Mouse (Mus musculus): Measurements from ENCODE around the gene Hira. TPM values are rescaled to one million over a fixed set of nuclear protein-coding genes. Genes with fewer than 3 reads are reported as not detected.
"Not testable (repeated sequence)": the region's sequence is repeated elsewhere in the genome, so short reads cannot be mapped to it uniquely, and the experiment has no call there.

Gene Hira
- total RNA-seq (2021) = 10 to 100 TPM; 19.0 to 20.2 TPM
- long read RNA-seq, experiment 1, partial matches to known transcripts = 3 of 3 reads
- long read RNA-seq, experiment 1, other reads (novel, unspliced or antisense) = 0 of 3 reads
- long read RNA-seq, experiment 2, partial matches to known transcripts = 2 of 2 reads
- long read RNA-seq, experiment 2, other reads (novel, unspliced or antisense) = 0 of 2 reads

- peak; percentile 96 for DNase-seq
Measured at GRCm38 (mm10) chr16:18876442-18877308, at the start of gene Hira, which contains the start of gene Mrpl40. TSS of gene Hira (plus strand) at chr16:18877037. TSS of gene Mrpl40 (minus strand) at chr16:18876862.

DNA sequence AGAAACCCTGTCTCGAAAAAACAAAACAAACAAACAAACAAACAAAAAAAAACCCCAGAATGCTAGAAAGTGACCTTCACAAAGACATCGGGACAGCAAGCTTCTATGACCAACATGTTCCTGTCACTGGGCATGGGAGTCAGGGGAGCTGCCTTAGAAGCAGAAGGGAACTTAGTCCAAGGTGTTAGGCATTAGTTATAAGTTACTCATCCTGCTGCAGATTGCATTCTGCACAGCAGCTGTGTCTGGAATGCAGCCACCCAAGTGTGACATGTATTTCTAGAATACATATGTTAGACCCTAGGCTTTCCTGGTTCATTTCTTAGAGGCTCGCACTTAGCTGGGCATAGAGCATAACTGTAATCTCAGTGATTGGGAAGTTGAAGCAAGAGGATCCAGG lies 48.2 kb upstream of the Hira start:
- DNase-seq = no peak

DNA sequence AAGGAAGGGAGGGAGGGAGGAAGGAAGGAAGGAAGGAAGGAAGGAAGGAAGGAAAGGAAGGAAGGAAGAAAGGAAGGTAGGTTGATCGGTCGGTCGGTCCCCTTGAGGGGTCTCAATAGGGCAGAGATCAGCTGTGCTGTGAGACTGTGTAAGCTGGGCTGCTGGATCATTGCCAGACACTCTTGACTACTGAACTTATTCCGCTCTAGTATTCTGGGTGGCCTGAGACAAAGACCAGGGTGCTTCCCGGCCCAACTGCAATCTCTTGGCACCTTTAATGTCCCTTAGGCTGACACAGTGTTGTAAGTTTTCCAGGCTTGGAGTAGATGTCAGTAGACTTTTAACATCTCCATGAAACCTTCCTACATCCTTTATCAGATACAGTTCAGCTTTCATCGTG lies 47.7 kb upstream of the Hira start:
- no peak for DNase-seq

DNA sequence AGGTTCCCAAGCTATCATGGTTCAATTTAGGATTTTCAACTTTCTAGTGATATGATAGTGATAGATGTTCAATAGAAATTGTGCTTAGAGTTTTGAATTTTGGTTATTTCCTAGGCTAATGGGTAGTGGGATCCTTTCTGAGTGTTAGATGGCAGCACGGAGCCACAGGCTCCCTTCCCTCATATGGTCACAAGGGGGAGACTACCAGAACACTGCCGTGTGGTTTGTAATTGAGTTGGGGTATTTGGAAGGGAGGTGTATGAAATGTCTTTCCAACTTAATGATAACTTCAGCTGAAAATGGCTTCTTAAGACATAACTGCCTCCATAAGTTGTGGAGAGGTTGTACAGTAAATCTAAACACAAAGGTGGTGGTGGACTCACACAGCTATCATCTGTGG lies 43.4 kb upstream of the Hira start:
- no peak for DNase-seq

DNA sequence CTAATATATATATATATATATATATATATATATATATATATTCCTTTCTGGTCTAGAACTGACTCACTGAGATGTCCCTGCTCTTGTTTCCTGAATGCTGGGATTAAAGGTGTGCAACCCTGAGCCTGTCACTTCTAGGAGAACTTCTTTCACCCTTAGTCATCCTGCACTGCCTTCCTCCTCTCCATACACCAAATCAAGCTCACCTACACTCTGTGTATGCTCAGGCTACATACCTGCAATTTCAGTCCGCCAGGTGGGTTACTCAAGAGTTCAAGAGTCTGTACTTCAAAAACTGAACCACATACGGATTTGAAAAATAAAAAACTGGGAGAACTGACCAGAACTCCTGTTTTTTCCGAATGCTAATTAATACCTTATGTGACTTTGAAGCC lies 40.8 kb upstream of the Hira start:
- no peak for DNase-seq

DNA sequence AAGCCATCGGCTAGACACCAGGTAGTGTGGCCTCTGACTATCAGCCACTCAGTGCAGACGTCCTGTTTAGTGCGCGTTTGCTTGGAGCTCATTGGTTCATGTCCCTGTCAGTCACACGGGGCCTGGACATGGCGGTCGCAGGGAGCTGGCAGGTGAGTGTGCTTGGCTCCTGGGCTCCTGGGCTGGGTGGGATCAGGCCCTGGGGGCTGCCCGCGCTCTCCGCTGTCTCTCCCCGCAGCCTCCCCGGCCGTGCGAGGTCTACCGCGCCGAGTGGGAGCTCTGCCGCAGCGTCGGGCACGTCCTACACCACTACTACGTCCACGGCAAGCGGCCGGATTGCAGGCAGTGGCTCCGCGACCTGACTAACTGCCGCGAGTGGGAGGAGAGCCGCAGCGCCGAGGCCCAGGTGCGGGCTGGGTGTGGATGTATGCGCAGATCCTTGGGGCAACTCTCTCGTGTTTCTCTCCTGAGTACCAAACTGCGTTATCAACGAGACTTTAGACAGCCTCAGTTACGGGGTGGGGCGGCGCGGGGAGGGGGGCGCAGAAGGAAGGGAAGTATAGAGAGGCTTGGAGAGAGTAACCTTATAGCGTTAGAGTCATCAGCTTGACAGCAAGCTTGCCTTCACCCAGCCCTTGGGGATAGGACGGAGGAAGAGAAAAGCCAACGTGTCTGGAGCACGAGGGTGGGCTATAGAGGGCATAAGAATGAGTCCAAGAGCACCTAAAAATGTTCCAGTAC lies 40.2 kb upstream of the Hira start, which contains the start of the genes 2510002D24Rik and Gm28539:
2510002D24Rik (plus strand) TSS at position 111 of the 741 bp plus-strand sequence.
Gm28539 (plus strand) TSS at position 117 of the 741 bp plus-strand sequence.
- peak; percentile 91 for DNase-seq

GRCm38 (mm10) chr16:18838346-18838745 lies 38.5 kb upstream of the Hira start:
- DNase-seq = no peak

GRCm38 (mm10) chr16:18846301-18846820 lies 30.5 kb upstream of the Hira start:
- DNase-seq = no peak

- not testable (repeated sequence) for DNase-seq
Measured at GRCm38 (mm10) chr16:18849521-18850190, 27.2 kb upstream of the Hira start.

DNA sequence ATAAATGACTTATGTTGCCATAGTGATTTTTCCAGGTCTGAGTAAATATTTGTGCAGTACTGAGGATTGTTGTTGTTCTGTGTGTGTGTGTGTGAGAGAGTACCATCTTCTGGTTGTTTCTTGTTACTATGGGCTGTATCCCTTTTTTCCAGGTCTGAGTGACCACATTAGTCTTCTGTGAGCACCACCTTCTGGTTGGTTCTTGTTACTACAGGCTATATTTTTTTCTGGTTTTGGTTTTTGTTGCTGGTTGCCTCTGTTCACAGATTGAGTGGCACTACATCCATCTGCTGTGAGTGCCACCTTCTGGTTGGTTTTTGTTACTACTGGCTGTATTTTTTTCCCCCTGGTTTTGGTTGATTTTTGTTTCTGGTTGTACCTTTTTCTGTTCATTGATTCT lies 18.3 kb upstream of the Hira start:
- no peak for DNase-seq

- DNase-seq = peak; percentile 61
Measured at GRCm38 (mm10) chr16:18860186-18860585, 16.7 kb upstream of the Hira start.

DNA sequence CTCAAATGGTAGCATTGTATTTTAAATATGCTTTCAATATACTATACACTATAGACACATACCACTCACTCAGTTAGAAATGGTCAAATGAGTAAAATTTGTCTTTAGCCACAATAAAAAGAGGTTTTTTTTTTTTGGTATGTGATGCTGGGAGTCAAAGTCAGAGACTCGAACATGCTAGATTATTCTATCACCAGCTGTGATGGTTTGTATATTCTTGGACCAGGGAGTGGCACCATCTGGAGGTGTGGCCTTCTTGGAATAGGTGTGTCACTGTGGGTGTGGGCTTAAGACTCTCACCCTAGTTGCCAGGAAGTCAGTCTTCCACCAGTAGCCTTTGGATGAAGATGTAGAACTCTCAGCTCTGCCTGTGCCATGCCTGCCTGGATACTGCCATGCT lies 6.3 kb upstream of the Hira start:
- not testable (repeated sequence) for DNase-seq

DNA sequence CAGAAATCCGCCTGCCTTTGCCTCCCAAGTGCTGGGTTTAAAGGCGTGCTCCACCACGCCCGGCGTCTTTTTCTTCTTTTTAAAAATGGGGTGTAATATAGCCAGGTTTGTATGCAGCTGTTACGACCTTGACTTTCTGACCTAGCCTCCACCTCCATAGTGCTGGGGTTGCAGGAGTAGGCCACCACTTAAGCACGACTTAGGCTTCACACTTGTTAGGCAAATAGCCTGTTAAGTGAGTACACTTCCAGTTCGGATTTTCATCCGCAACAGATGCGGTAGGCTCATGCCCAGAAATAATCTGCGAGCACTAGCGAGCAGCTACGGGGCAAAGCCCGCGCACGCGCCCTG lies 771 bp upstream of the Hira start:
- no peak for DNase-seq

- DNase-seq = peak; percentile 27
Measured at GRCm38 (mm10) chr16:18877386-18878090, 701 bp downstream of the Hira start.

DNA sequence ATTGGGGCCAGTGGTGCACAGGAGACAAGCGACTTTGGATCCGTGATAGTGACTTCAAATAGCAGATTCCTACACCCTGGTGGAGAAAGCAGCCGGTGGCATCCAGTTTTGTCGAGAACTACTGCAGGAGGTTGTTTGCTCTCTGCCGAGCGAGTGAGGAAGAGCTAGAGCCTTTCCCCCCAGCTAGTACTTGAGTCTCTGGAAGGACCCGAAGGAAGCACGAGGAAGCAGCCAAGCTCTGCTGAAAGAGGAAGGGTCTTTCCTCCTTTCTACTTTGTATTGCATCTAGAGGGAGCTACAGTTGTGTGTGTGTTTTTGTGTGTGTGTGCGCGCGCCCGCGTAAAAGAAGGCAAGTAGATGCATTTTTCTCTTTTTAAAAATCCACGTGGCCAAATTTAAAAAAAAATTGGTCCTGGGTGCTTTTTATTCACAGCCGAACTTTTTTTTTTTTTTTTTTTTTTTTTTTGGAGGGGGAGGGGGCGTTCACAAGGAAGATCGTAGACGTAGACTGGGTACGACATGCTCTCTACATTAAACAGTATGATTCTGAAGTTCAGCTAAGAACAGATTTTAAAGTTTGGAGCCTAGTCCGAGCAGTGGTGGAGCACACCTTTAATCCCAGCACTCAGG lies 1.4 kb downstream of the Hira start:
- DNase-seq = no peak

GRCm38 (mm10) chr16:18884044-18884443 lies 7.2 kb downstream of the Hira start:
- DNase-seq = no peak

DNA sequence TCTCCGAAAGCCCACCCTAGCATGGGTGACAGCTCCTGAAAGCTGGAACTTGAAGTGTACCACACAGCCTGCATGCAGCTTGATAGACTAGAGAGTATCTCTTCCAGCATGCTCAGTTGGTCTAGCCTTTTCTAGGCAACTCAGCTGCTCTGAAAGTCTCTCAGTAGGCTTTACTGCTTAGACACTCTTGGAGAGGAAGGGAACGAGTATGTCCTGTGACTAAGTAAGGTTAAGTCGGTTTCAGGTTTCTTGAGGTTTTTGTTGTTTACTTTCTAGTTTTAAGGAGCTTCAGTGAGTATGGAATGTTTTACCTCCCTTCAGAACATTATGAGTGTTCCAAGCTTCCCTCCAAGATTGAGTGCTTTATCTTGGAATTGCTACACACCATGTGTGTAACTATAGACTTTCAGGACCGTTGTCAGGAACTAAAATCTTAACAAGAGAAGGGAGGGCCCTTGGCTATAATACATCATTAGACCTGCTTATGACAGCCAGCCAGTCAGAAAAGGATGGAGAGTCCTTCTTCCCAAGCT lies 17.1 kb downstream of the Hira start:
- DNase-seq = no peak

DNA sequence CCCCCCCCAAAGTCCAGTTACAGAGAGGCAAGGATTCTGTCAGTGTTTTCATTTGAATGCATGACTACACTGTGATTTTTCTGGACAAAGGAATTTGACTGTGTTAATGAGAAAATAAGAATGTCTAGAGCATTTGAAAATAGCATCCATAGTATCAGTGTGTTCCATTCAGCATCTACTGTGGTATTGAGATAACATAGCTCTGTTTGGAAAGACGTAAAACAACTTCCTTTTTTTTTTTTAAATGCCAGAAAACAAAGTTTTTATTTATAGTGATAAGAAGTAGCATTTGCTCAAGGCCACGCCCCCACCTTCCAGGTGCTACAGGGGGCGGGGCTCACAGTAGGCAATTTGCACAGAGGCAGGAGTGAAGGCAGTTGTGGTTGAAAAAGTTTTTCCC lies 18.4 kb downstream of the Hira start:
- no peak for DNase-seq

- DNase-seq = peak; percentile 14
Measured at GRCm38 (mm10) chr16:18896429-18896828, 19.6 kb downstream of the Hira start.

DNA sequence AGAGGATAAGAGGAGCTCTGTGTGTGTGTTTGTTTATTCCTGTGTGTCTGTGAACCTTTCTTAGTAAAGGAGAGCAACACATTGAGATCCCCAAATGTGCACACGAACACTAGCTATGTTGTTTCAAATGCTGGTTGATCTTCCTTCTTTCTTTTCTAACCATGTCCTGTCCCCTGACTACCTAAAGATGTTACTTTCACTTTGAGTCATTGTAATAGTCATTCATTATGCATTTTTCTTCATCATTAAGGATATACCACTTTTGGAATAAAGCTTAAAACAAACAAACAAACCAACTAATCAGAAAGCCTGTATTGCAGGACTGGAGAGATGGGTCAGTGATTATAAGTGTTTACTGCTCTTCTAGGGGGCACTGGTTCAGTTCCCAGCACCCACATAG lies 28.8 kb downstream of the Hira start:
- no peak for DNase-seq

GRCm38 (mm10) chr16:18916064-18916463 lies 39.2 kb downstream of the Hira start:
- no peak for DNase-seq

All from gastrocnemius, postnatal 25 days (tissue).